Mouse (Mus musculus): ENCODE measurements around the gene Noxo1. TPM values are rescaled to one million over a fixed set of nuclear protein-coding genes. Genes with fewer than 3 reads are reported as not detected.

The Noxo1 gene
- polyA plus RNA-seq, 1 experiment from 2014 or later: 0.79 TPM

DNA sequence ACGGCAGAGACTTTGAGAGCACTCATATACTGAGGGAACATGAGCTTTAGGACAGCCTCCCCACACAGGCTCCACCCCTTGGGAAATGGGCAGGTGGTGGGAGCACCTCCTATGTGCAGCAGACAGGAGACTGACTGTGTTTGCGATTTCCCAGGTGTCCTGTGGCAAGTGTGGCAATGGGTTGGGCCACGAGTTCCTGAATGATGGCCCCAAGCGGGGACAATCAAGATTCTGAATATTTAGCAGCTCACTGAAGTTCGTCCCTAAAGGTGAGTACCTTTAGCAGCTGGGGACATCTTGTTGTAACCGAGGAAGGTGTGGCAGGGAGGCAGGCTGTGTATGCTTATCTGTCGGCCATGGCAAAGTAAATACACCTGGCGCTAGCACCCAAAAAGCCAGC, 43.9 kb downstream of the Noxo1 start:
- Histone ChIP-seq H3K27me3 (ENCODE audit: insufficient read depth, poor library complexity, severe bottlenecking) (no peaks in the 10 kb centered on the region), H3K4me1 (peaks cover 27% of the 10 kb centered on the region), H3K9me3 (no peaks in the 10 kb centered on the region), H3K4me3 (no peak overlapping the region), H3K36me3 (peaks cover 11% of the 10 kb centered on the region; the same call in 1 of the 2 replicates), H3K27ac (no peak overlapping the region)
- DNase-seq (ENCODE audit: low spot score): no peak
- WGBS: 78% methylated on average over 8 of the region's 8 CpGs

DNA sequence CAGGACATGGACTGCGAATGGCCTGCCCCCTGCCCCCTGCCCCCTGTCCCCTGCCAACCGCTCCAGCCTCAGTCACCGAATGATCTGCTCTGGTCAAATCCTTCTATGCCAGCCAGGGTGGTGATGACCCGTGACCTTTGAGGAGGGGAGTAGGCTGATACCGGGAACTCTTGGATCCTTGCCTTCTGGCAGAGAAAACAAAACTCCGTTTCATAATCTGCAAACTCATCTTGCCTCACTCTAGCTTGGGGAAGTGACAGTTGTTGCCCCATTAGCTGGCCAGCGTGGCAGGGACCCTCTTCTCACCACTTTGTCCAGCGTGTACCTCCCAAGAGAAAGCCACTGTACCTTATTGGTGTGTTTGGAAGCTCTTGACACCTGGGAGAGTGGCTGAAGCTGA, 46.3 kb downstream of the Noxo1 start:
- no peak for DNase-seq (ENCODE audit: low spot score)
- Histone ChIP-seq H3K4me1 (peaks cover 13% of the 10 kb centered on the region), H3K36me3 (peaks cover 11% of the 10 kb centered on the region; the same call in 1 of the 2 replicates), H3K9me3 (no peaks in the 10 kb centered on the region), H3K4me3 (no peak overlapping the region), H3K27me3 (ENCODE audit: insufficient read depth, poor library complexity, severe bottlenecking) (0 out of 2 replicates have a peak, but pooled peaks cover under 1% of the 10 kb centered on the region), H3K27ac (no peak overlapping the region)
- 85% methylated on average over 8 of the region's 8 CpGs for WGBS

DNA sequence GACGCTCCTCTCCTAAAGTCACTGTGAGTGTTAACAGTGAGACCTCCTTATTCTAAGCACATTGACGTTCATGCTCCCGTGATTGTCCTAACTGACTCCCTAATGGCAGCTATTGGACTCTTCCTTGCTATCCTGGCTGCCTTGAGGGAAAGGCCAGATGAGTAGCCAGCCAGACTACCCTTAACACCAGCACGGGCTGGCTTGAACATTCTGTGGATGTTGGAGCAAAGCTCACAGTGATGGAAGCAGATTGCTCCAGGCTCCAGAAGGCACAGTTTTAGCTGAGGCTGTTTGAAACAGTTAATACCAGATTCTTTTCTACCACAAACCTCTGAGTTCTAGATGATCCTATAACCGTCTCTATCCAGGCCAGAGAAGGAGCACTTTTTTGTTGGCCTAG, 47.9 kb downstream of the Noxo1 start:
- Histone ChIP-seq H3K4me1 (0 out of 2 replicates have a peak, but pooled peaks cover 4% of the 10 kb centered on the region), H3K4me3 (no peak overlapping the region), H3K36me3 (peaks cover 11% of the 10 kb centered on the region; the same call in 1 of the 2 replicates), H3K27ac (no peak overlapping the region), H3K9me3 (no peaks in the 10 kb centered on the region), H3K27me3 (ENCODE audit: insufficient read depth, poor library complexity, severe bottlenecking) (0 out of 2 replicates have a peak, but pooled peaks cover 6% of the 10 kb centered on the region)
- no peak for DNase-seq (ENCODE audit: low spot score)
- WGBS: 66% methylated on average over 5 of the region's 5 CpGs

DNA sequence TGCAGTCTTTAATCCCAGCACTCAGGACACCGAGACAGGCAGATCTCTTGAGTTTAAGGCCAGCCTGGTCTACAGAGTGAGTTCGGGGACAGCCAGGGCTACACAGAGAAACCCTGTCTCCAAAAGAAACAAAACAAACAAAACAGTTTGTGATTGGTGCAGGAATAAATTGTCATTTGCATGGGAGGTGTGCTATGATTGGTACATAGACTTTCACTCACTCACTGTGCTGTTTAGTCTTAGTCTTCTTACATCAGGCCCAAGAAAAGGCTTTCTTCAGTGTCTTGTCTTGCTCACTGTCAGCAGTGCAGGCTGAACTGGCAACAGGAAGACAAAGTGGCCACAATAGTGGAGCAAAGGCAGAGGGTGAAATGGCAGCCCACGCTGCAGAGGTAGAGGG, 48.3 kb downstream of the Noxo1 start:
- 61% methylated on average over 3 of the region's 3 CpGs for WGBS
- 0 out of 2 replicates have a peak, but pooled peaks cover 4% of the 10 kb centered on the region for H3K4me1 ChIP-seq
- H3K4me3 ChIP-seq: no peak overlapping the region
- H3K27ac ChIP-seq: no peak overlapping the region
- H3K27me3 ChIP-seq (ENCODE audit: insufficient read depth, poor library complexity, severe bottlenecking): 0 out of 2 replicates have a peak, but pooled peaks cover 6% of the 10 kb centered on the region
- no peaks in the 10 kb centered on the region for H3K9me3 ChIP-seq
- peaks cover 11% of the 10 kb centered on the region; the same call in 1 of the 2 replicates for H3K36me3 ChIP-seq
- DNase-seq (ENCODE audit: low spot score): no peak

GRCm38 (mm10) chr17:24745526-24746497, 49.8 kb downstream of the Noxo1 start:
- 19% methylated on average over 7 of the region's 7 CpGs for WGBS
- 0 out of 2 replicates have a peak, but pooled peaks cover 4% of the 10 kb centered on the region for H3K4me1 ChIP-seq
- H3K4me3 ChIP-seq: no peak overlapping the region
- H3K9me3 ChIP-seq: no peaks in the 10 kb centered on the region
- peak; percentile 90 for DNase-seq (ENCODE audit: low spot score)
- peaks cover 18% of the 10 kb centered on the region for H3K27me3 ChIP-seq (ENCODE audit: insufficient read depth, poor library complexity, severe bottlenecking)
- H3K36me3 ChIP-seq: peaks cover 6% of the 10 kb centered on the region; the same call in 1 of the 2 replicates
- no peak overlapping the region for H3K27ac ChIP-seq

- DNase-seq (ENCODE audit: low spot score): no peak
- Histone ChIP-seq H3K9me3 (no peaks in the 10 kb centered on the region), H3K36me3 (peaks cover 2% of the 10 kb centered on the region; the same call in 1 of the 2 replicates), H3K4me1 (peaks cover 5% of the 10 kb centered on the region; the same call in 1 of the 2 replicates), H3K27ac (no peak overlapping the region), H3K27me3 (ENCODE audit: insufficient read depth, poor library complexity, severe bottlenecking) (peaks cover 30% of the 10 kb centered on the region), H3K4me3 (no peak overlapping the region)
- 45% methylated on average over 4 of the region's 4 CpGs for WGBS
Measured at GRCm38 (mm10) chr17:24746986-24747385, 51.0 kb downstream of the Noxo1 start.

Other genes starting within 250 kb of the Noxo1 start
- gene E4f1, start 225.9 kb upstream of the Noxo1 start, polyA plus RNA-seq (2016; fragmentation: Nextera tagmentation; extraction: Ambion mirVana): 27.1 and 30.3 TPM in 2 replicates
- 86.3 and 91.2 TPM in 2 replicates for gene Pgp, start 225.8 kb upstream of the Noxo1 start, polyA plus RNA-seq (2016; fragmentation: Nextera tagmentation; extraction: Ambion mirVana)
- gene Bricd5, start 222.3 kb upstream of the Noxo1 start, polyA plus RNA-seq (2016; fragmentation: Nextera tagmentation; extraction: Ambion mirVana): 0.48 and 0.69 TPM in 2 replicates
- 22.3 and 22.7 TPM in 2 replicates for gene Mlst8, start 217.2 kb upstream of the Noxo1 start, polyA plus RNA-seq (2016; fragmentation: Nextera tagmentation; extraction: Ambion mirVana)
- 0.71 and 1.4 TPM in 2 replicates for gene Caskin1, start 207.6 kb upstream of the Noxo1 start, polyA plus RNA-seq (2016; fragmentation: Nextera tagmentation; extraction: Ambion mirVana)
- 93.5 and 95.9 TPM in 2 replicates for gene Traf7, start 168.3 kb upstream of the Noxo1 start, polyA plus RNA-seq (2016; fragmentation: Nextera tagmentation; extraction: Ambion mirVana)
- gene Rab26, start 162.0 kb upstream of the Noxo1 start, polyA plus RNA-seq (2016; fragmentation: Nextera tagmentation; extraction: Ambion mirVana): 1.3 and 2.3 TPM in 2 replicates
- 12.3 and 13.9 TPM in 2 replicates for gene Pkd1, start 146.4 kb upstream of the Noxo1 start, polyA plus RNA-seq (2016; fragmentation: Nextera tagmentation; extraction: Ambion mirVana)
- gene Tsc2, start 63.6 kb upstream of the Noxo1 start, polyA plus RNA-seq (2016; fragmentation: Nextera tagmentation; extraction: Ambion mirVana): 56.9 and 66.4 TPM in 2 replicates
- gene Nthl1, start 63.6 kb upstream of the Noxo1 start, polyA plus RNA-seq (2016; fragmentation: Nextera tagmentation; extraction: Ambion mirVana): 15.0 and 19.8 TPM in 2 replicates
- 51.5 and 51.9 TPM in 2 replicates for gene Slc9a3r2, start 45.9 kb upstream of the Noxo1 start, polyA plus RNA-seq (2016; fragmentation: Nextera tagmentation; extraction: Ambion mirVana)
- gene Npw, start 37.8 kb upstream of the Noxo1 start, polyA plus RNA-seq (2016; fragmentation: Nextera tagmentation; extraction: Ambion mirVana): 0.28 TPM in 1 of 2 replicates, not detected in the other
- gene Zfp598, start 26.5 kb upstream of the Noxo1 start, polyA plus RNA-seq (2016; fragmentation: Nextera tagmentation; extraction: Ambion mirVana): 22.3 and 26.2 TPM in 2 replicates
- gene Syngr3, start 6.3 kb upstream of the Noxo1 start, polyA plus RNA-seq (2016; fragmentation: Nextera tagmentation; extraction: Ambion mirVana): 0.54 and 1.5 TPM in 2 replicates
- gene Gfer, start 78 bp upstream of the Noxo1 start, polyA plus RNA-seq (2016; fragmentation: Nextera tagmentation; extraction: Ambion mirVana): 38.3 and 49.4 TPM in 2 replicates
- gene Tbl3, start 11.4 kb downstream of the Noxo1 start, polyA plus RNA-seq (2016; fragmentation: Nextera tagmentation; extraction: Ambion mirVana): 79.1 and 100 TPM in 2 replicates
- 0.20 and 0.33 TPM in 2 replicates for gene Rnf151, start 21.8 kb downstream of the Noxo1 start, polyA plus RNA-seq (2016; fragmentation: Nextera tagmentation; extraction: Ambion mirVana)
- 1,171 and 1,258 TPM in 2 replicates for gene Rps2, start 21.9 kb downstream of the Noxo1 start, polyA plus RNA-seq (2016; fragmentation: Nextera tagmentation; extraction: Ambion mirVana)
- 342 and 383 TPM in 2 replicates for gene Ndufb10, start 28.2 kb downstream of the Noxo1 start, polyA plus RNA-seq (2016; fragmentation: Nextera tagmentation; extraction: Ambion mirVana)
- 0.39 and 1.3 TPM in 2 replicates for gene Rpl3l, start 31.6 kb downstream of the Noxo1 start, polyA plus RNA-seq (2016; fragmentation: Nextera tagmentation; extraction: Ambion mirVana)
- gene Msrb1, start 40.4 kb downstream of the Noxo1 start, polyA plus RNA-seq (2016; fragmentation: Nextera tagmentation; extraction: Ambion mirVana): 17.8 and 19.7 TPM in 2 replicates
- gene Hs3st6, start 56.8 kb downstream of the Noxo1 start, polyA plus RNA-seq (2016; fragmentation: Nextera tagmentation; extraction: Ambion mirVana): 0.51 and 0.80 TPM in 2 replicates
- gene Meiob, start 108.1 kb downstream of the Noxo1 start, polyA plus RNA-seq (2016; fragmentation: Nextera tagmentation; extraction: Ambion mirVana): not detected in 2 replicates
- gene Hagh, start 143.9 kb downstream of the Noxo1 start, polyA plus RNA-seq (2016; fragmentation: Nextera tagmentation; extraction: Ambion mirVana): 38.9 and 49.0 TPM in 2 replicates
- 31.4 and 37.8 TPM in 2 replicates for gene Fahd1, start 154.1 kb downstream of the Noxo1 start, polyA plus RNA-seq (2016; fragmentation: Nextera tagmentation; extraction: Ambion mirVana)
- gene Igfals, start 169.8 kb downstream of the Noxo1 start, polyA plus RNA-seq (2016; fragmentation: Nextera tagmentation; extraction: Ambion mirVana): 0.21 and 0.85 TPM in 2 replicates
- 59.1 and 71.0 TPM in 2 replicates for gene Nubp2, start 190.1 kb downstream of the Noxo1 start, polyA plus RNA-seq (2016; fragmentation: Nextera tagmentation; extraction: Ambion mirVana)
- 31.1 and 36.1 TPM in 2 replicates for gene Spsb3, start 190.4 kb downstream of the Noxo1 start, polyA plus RNA-seq (2016; fragmentation: Nextera tagmentation; extraction: Ambion mirVana)
- gene Eme2, start 198.9 kb downstream of the Noxo1 start, polyA plus RNA-seq (2016; fragmentation: Nextera tagmentation; extraction: Ambion mirVana): 25.6 and 28.0 TPM in 2 replicates
- 109 and 117 TPM in 2 replicates for gene Mrps34, start 198.9 kb downstream of the Noxo1 start, polyA plus RNA-seq (2016; fragmentation: Nextera tagmentation; extraction: Ambion mirVana)
- gene Nme3, start 200.3 kb downstream of the Noxo1 start, polyA plus RNA-seq (2016; fragmentation: Nextera tagmentation; extraction: Ambion mirVana): 30.5 and 41.4 TPM in 2 replicates
- 36.3 and 42.6 TPM in 2 replicates for gene Mapk8ip3, start 240.7 kb downstream of the Noxo1 start, polyA plus RNA-seq (2016; fragmentation: Nextera tagmentation; extraction: Ambion mirVana)

Data from heart, embryonic 10.5 days (tissue).